Mouse (Mus musculus) limb, embryonic 12.5 days (tissue): ENCODE measurements at regions not wholly inside any gene's neighbourhood (a gene's known extent, or its start where the extent isn't known, plus 50 kb on each side); places are given as distances from the start of the nearest gene placed in this dataset.

Experiments
- ATAC-seq: fragments of 200-750 bp; cut with Nextera tagmentation; 2 replicates; pipeline ENCODE4 v1.8.0; 2017; ENCODE audit warnings: low read depth, moderate TSS enrichment; ENCODE audit not compliant: insufficient number of reproducible peaks, insufficient read depth, low FRiP score, low TSS enrichment
- H3K27ac ChIP-seq: fragments of 300-500 bp; sonication (generic); 2 replicates; pipeline ENCODE4 v1.5.1; 2016; ENCODE audit warnings: mild to moderate bottlenecking, moderate library complexity
- H3K27me3 ChIP-seq: fragments of 300-500 bp; sonication (generic); 2 replicates; pipeline ENCODE4 v1.6.1; 2016; ENCODE audit warnings: mild to moderate bottlenecking, moderate library complexity
- H3K36me3 ChIP-seq: fragments of 300-500 bp; sonication (generic); 2 replicates; pipeline ENCODE4 v1.6.1; 2016; ENCODE audit warnings: mild to moderate bottlenecking, moderate library complexity
- H3K4me1 ChIP-seq: fragments of 300-500 bp; sonication (generic); replicated peaks from 2 replicates; pipeline ENCODE4 v1.6.1; 2016
- H3K4me2 ChIP-seq: fragments of 300-500 bp; sonication (generic); 2 replicates; pipeline ENCODE4 v1.6.1; 2016; ENCODE audit warnings: mild to moderate bottlenecking, moderate library complexity
- H3K4me3 ChIP-seq: fragments of 300-500 bp; sonication (generic); replicated peaks from 2 replicates; pipeline ENCODE4 v1.5.1; 2016; ENCODE audit warnings: mild to moderate bottlenecking
- H3K9ac ChIP-seq: fragments of 300-500 bp; sonication (generic); replicated peaks from 2 replicates; pipeline ENCODE4 v1.6.1; 2016; ENCODE audit warnings: mild to moderate bottlenecking, moderate library complexity
- H3K9me3 ChIP-seq: fragments of 300-500 bp; sonication (generic); 2 replicates; pipeline ENCODE4 v1.6.1; 2016; ENCODE audit warnings: mild to moderate bottlenecking, moderate library complexity
- WGBS: fragments of 180-500 bp; shearing (Covaris S2); methylation state at CpG from one replicate; pipeline ENCODE4 v1.1.7; 2016; 5-methylcytosine and 5-hydroxymethylcytosine counted together

GRCm38 (mm10) chr5:101596996-101597395 lies 67.8 kb downstream of the Nkx6-1 start:
- no peak overlapping the region for H3K9ac ChIP-seq
- H3K9me3 ChIP-seq = no peaks in the 10 kb centered on the region
- no peak overlapping the region for H3K27ac ChIP-seq
- no peak overlapping the region for H3K4me2 ChIP-seq
- H3K27me3 ChIP-seq = no peaks in the 10 kb centered on the region; the same call in 1 of the 2 replicates
- peaks cover 10% of the 10 kb centered on the region for H3K4me1 ChIP-seq
- 71% methylated on average over 9 of the region's 9 CpGs for WGBS
- no peak overlapping the region for H3K4me3 ChIP-seq
- H3K36me3 ChIP-seq = no peaks in the 10 kb centered on the region
- ATAC-seq = no peak

- Histone ChIP-seq H3K4me1 (peaks cover 10% of the 10 kb centered on the region), H3K4me2 (no peak overlapping the region), H3K27me3 (peaks cover 4% of the 10 kb centered on the region; the same call in 1 of the 2 replicates), H3K4me3 (no peak overlapping the region), H3K9ac (no peak overlapping the region), H3K27ac (no peak overlapping the region), H3K36me3 (no peaks in the 10 kb centered on the region), H3K9me3 (no peaks in the 10 kb centered on the region)
- WGBS = 79% methylated on average over 5 of the region's 5 CpGs
- ATAC-seq = no peak
Measured at GRCm38 (mm10) chr5:101591236-101591635, 73.6 kb downstream of the Nkx6-1 start.

DNA sequence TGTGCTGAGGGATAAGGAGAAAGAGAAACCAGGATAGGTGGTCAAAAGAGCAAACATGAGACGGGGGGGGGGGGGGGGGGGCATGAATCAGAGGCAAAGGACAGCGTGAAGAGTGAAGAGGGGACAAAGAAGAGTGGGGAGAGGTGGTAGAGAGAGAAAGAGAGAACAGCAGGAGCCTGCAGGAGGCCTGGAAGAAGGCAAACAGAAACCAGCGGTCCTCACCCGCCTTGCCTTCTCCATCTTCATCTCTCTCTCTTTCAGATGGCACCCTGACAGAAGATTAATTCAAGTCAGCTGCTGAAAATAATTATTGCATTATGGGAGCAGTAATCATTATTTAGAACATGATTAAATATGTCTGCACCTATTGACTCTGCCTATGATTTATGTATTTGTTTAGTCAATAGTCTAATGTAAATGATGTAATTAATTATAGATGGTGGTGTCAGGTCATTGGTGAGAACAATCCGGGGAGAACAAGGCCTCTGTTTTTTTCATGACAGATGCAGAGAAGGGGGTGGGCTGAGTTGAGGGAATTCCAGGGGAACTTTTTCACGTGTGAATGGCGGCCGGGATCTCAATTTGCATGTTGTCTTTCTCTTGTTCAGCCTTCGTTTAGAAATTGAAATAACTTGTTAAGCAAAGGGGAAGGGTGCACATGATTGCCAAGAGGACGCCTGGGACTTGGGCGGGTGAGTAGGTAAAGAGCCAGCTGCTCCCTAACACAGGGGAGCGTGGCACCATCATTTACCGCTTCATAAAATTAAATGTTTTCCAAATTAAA lies 74.3 kb downstream of the Nkx6-1 start:
- 60% methylated on average over 12 of the region's 13 CpGs for WGBS
- H3K36me3 ChIP-seq = no peaks in the 10 kb centered on the region
- H3K9ac ChIP-seq = no peak overlapping the region
- no peaks in the 10 kb centered on the region for H3K9me3 ChIP-seq
- no peak overlapping the region for H3K4me2 ChIP-seq
- H3K4me3 ChIP-seq = no peak overlapping the region
- no peak for ATAC-seq
- H3K4me1 ChIP-seq = peaks cover 10% of the 10 kb centered on the region
- H3K27ac ChIP-seq = no peak overlapping the region
- peaks cover 4% of the 10 kb centered on the region; the same call in 1 of the 2 replicates for H3K27me3 ChIP-seq

DNA sequence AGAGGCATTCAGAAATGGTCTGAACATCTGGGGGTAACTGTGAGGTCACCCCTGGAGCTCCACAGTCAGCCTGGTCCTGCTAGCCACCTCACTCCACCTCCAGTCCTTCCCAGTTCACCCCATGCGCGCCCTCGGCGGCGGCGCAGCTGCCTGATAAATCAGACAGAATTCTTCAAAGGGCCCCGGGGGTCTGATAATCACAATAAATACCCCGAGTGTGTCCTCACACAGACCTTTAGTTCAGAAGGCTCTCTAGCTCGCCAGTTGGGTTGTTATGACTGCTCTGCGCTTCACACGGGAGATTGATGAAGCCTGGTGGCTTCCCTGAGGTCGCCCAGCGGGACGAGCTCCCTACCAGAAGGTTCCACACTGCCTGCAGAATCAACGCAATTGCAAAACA lies 91.8 kb downstream of the Nkx6-1 start:
- Histone ChIP-seq H3K4me2 (no peak overlapping the region), H3K4me1 (0 out of 2 replicates have a peak, but pooled peaks cover 3% of the 10 kb centered on the region), H3K9ac (no peak overlapping the region), H3K4me3 (no peak overlapping the region), H3K36me3 (no peaks in the 10 kb centered on the region), H3K27me3 (peaks cover 11% of the 10 kb centered on the region; the same call in 1 of the 2 replicates), H3K9me3 (no peaks in the 10 kb centered on the region), H3K27ac (no peak overlapping the region)
- ATAC-seq = no peak
- WGBS = 69% methylated on average over 15 of the region's 15 CpGs

DNA sequence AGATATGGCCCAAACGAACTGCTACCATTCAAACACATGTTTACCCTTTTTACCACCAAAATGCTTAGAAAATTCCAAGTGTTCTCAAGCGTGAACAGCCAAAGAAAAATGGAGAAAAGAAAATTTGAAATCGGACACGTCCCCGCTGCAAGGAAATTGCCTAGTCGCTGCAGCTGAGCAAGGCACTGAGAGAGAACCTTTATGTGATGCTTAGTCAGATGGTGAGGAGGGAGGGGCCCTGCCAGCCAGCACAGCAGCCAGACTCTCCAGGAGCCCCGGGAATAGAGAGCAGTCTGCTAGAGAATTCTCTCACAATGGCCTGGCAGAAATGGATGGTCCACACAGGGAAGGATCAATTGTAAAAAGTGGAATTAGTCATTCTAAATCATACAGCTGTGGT lies 99.0 kb downstream of the Nkx6-1 start:
- Histone ChIP-seq H3K4me1 (no peaks in the 10 kb centered on the region), H3K4me2 (no peak overlapping the region), H3K9ac (no peak overlapping the region), H3K4me3 (no peak overlapping the region), H3K27me3 (no peaks in the 10 kb centered on the region), H3K36me3 (no peaks in the 10 kb centered on the region), H3K27ac (no peak overlapping the region), H3K9me3 (no peaks in the 10 kb centered on the region)
- no peak for ATAC-seq
- 49% methylated on average over 7 of the region's 7 CpGs for WGBS

GRCm38 (mm10) chr5:101560366-101560765 lies 104.4 kb downstream of the Nkx6-1 start:
- Histone ChIP-seq H3K27me3 (no peaks in the 10 kb centered on the region), H3K27ac (no peak overlapping the region), H3K9me3 (no peaks in the 10 kb centered on the region), H3K4me3 (no peak overlapping the region), H3K36me3 (no peaks in the 10 kb centered on the region), H3K4me2 (no peak overlapping the region), H3K4me1 (no peaks in the 10 kb centered on the region), H3K9ac (no peak overlapping the region)
- no peak for ATAC-seq

DNA sequence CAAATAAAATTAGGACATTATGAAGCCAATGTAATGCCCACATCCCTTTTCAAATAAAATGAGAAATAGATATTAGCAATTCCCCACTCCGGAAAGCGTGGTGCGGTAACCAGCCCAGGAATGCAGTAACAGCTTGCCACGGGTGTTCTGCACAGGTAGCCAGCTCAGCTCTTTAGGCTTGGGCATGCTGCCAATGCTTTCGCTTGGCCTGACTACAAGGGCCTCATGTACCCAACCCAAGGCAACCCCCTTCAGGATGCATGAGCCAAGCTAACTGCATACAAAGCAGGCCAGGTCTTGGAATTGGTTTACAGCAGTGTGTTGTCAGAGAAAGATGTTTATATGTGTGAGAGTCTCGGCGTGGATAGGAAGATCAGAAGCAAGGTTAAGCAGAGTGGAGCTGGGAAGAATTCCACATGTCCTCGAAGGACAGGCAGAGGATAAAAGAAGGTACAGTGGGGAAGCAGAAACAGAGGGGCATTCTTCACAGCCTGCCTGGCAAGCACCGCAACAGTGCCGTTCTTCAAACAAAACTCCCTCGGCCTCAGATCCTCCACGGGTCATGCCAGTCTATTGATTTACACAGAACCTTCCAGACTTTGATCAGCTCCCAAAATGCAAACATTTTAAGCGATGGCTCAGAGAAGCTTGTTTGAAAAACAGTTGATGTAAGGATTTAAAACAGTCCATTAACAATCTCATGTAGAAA lies 106.4 kb downstream of the Nkx6-1 start:
- no peak overlapping the region for H3K27ac ChIP-seq
- no peak overlapping the region for H3K9ac ChIP-seq
- no peaks in the 10 kb centered on the region for H3K9me3 ChIP-seq
- H3K4me3 ChIP-seq = no peak overlapping the region
- no peak overlapping the region for H3K4me2 ChIP-seq
- WGBS = 77% methylated on average over 13 of the region's 13 CpGs
- H3K27me3 ChIP-seq = no peaks in the 10 kb centered on the region
- H3K4me1 ChIP-seq = no peaks in the 10 kb centered on the region
- ATAC-seq = no peak
- H3K36me3 ChIP-seq = no peaks in the 10 kb centered on the region

GRCm38 (mm10) chr5:101557156-101557555 lies 107.6 kb downstream of the Nkx6-1 start:
- H3K4me1 ChIP-seq = no peaks in the 10 kb centered on the region
- H3K27me3 ChIP-seq = no peaks in the 10 kb centered on the region
- H3K4me2 ChIP-seq = no peak overlapping the region
- H3K9me3 ChIP-seq = no peaks in the 10 kb centered on the region
- 85% methylated on average over 3 of the region's 3 CpGs for WGBS
- H3K9ac ChIP-seq = no peak overlapping the region
- H3K36me3 ChIP-seq = no peaks in the 10 kb centered on the region
- no peak for ATAC-seq
- H3K4me3 ChIP-seq = no peak overlapping the region
- H3K27ac ChIP-seq = no peak overlapping the region

GRCm38 (mm10) chr5:101543326-101543725 lies 121.5 kb downstream of the Nkx6-1 start:
- peaks cover 17% of the 10 kb centered on the region for H3K4me1 ChIP-seq

DNA sequence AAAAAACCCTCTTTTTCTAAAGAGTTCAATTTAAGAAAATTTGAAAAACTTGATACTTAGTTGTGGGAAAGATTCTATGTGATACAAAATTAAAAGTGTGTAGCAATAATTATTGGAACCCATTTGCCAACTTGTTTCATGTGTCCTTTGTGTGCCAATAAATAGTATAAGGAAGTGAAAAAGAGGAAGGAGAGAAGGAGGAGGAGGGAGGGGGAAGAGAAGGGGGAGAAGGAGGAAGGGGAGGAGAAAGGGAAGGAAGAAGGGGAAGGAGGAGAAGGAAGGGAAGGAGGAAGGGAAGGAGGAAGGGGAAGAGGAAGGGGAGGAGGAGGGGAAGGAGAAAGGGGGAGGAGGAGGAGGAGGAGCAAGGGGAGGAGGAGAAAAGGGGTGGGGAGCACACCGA lies 125.0 kb downstream of the Nkx6-1 start:
- no peak overlapping the region for H3K4me3 ChIP-seq
- H3K27me3 ChIP-seq = peaks cover 63% of the 10 kb centered on the region
- H3K4me1 ChIP-seq = peaks cover 22% of the 10 kb centered on the region
- no peaks in the 10 kb centered on the region for H3K9me3 ChIP-seq
- WGBS = 56% methylated on average over 1 of the region's 1 CpGs
- no peak overlapping the region for H3K27ac ChIP-seq
- no peak for ATAC-seq
- no peaks in the 10 kb centered on the region for H3K36me3 ChIP-seq
- no peak overlapping the region for H3K4me2 ChIP-seq
- no peak overlapping the region for H3K9ac ChIP-seq

More at GRCm38 (mm10) chr5:101543326-101543725, 121.5 kb downstream of the Nkx6-1 start:
- no peak overlapping the region for H3K4me3 ChIP-seq
- 28% methylated on average over 13 of the region's 13 CpGs for WGBS
- H3K4me2 ChIP-seq = no peak overlapping the region; the same call in 1 of the 2 replicates
- no peaks in the 10 kb centered on the region for H3K9me3 ChIP-seq
- ATAC-seq = no peak
- no peaks in the 10 kb centered on the region for H3K36me3 ChIP-seq
- no peak overlapping the region for H3K9ac ChIP-seq
- H3K27ac ChIP-seq = no peak overlapping the region
- H3K27me3 ChIP-seq = peaks cover 58% of the 10 kb centered on the region

DNA sequence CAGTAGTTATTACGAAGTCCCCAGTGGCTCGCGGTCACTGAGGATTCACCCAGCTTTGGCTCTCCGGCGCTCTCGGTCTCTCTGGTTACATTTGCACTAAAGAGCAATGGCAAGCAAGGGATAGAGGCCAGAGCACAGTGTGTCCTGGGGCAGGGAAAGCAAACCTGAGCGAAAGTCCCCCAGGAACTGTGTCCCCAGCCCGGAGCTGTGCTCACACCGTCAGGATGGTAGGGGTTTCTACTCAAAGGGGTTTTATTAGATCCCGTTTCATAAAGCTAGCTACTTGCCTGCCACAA lies 125.6 kb downstream of the Nkx6-1 start:
- ATAC-seq = no peak
- H3K27ac ChIP-seq = no peak overlapping the region
- peaks cover 59% of the 10 kb centered on the region for H3K27me3 ChIP-seq
- H3K9ac ChIP-seq = no peak overlapping the region
- H3K4me2 ChIP-seq = peak overlapping the region; percentile 57
- peak overlapping the region; percentile 14 for H3K4me3 ChIP-seq
- H3K9me3 ChIP-seq = no peaks in the 10 kb centered on the region
- H3K36me3 ChIP-seq = no peaks in the 10 kb centered on the region
- WGBS = 9% methylated on average over 10 of the region's 10 CpGs
- H3K4me1 ChIP-seq = peaks cover 22% of the 10 kb centered on the region
